Mouse (Mus musculus) liver, embryonic 11.5 days (tissue): ENCODE results near the gene Tbx4. TPM values are rescaled to one million over a fixed set of nuclear protein-coding genes. Genes with fewer than 3 reads are reported as not detected.
A peak's percentile ranks its signal among the peaks of the same experiment; 100 is the strongest.

Experiments used
- ATAC-seq: fragments of 200-750 bp; cut with Nextera tagmentation; replicated peaks from 2 replicates; pipeline ENCODE4 v1.8.0; 2017; ENCODE audit warnings: moderate number of reproducible peaks, mild to moderate bottlenecking, moderate TSS enrichment, moderate library complexity; ENCODE audit not compliant: low FRiP score
- DNase-seq: peaks from one replicate; pipeline ENCODE4 v3.0.0-alpha.2; 2017; ENCODE audit warnings: low spot score
- H3K27ac ChIP-seq: fragments of 300-500 bp; sonication (generic); 2 replicates; pipeline ENCODE4 v1.5.1; 2014; ENCODE audit warnings: mild to moderate bottlenecking, low read depth, low read length, control low read depth
- H3K27me3 ChIP-seq: fragments of 300-500 bp; sonication (generic); replicated peaks from 2 replicates; pipeline ENCODE4 v1.6.1; 2014; ENCODE audit warnings: low read length, mixed read lengths; ENCODE audit not compliant: control insufficient read depth, insufficient read depth
- H3K36me3 ChIP-seq: fragments of 300-500 bp; sonication (generic); 2 replicates; pipeline ENCODE4 v1.6.1; 2014; ENCODE audit warnings: mild to moderate bottlenecking, low read length, moderate library complexity, mixed read lengths; ENCODE audit not compliant: control insufficient read depth, insufficient read depth
- H3K4me1 ChIP-seq: fragments of 300-500 bp; sonication (generic); replicated peaks from 2 replicates; pipeline ENCODE4 v1.6.1; 2014; ENCODE audit warnings: low read length, mixed read lengths; ENCODE audit not compliant: control insufficient read depth, insufficient read depth
- H3K4me2 ChIP-seq: fragments of 300-500 bp; sonication (generic); 2 replicates; pipeline ENCODE4 v1.6.1; 2014; ENCODE audit warnings: mild to moderate bottlenecking, control low read depth, moderate library complexity
- H3K4me3 ChIP-seq: fragments of 300-500 bp; sonication (generic); 2 replicates; pipeline ENCODE4 v1.5.1; 2014; ENCODE audit warnings: low read depth, low read length, control low read depth
- H3K9ac ChIP-seq: fragments of 300-500 bp; sonication (generic); 2 replicates; pipeline ENCODE4 v1.6.1; 2014; ENCODE audit warnings: low read depth, low read length, control low read depth
- H3K9me3 ChIP-seq: fragments of 300-500 bp; sonication (generic); 2 replicates; pipeline ENCODE4 v1.6.1; 2016; ENCODE audit warnings: low read length, inconsistent platforms, mixed read lengths; ENCODE audit not compliant: control insufficient read depth
- WGBS: fragments of 180-500 bp; shearing (Covaris S2); extraction: QIAGEN DNeasy Blood & Tissue Kit; methylation state at CpG from one replicate; pipeline ENCODE4 v1.1.7; 2014; 5-methylcytosine and 5-hydroxymethylcytosine counted together
- polyA plus RNA-seq: library from polyadenylated mRNA; unstranded; fragments of >200 nt; fragmentation: Nextera tagmentation; extraction: Ambion mirVana; gene quantifications from 2 replicates; pipeline ENCODE4 v1.2.1, GENCODE M21; 2014

Gene Tbx4
- polyA plus RNA-seq, 1 experiment from 2014 or later: 0.86 TPM

DNA sequence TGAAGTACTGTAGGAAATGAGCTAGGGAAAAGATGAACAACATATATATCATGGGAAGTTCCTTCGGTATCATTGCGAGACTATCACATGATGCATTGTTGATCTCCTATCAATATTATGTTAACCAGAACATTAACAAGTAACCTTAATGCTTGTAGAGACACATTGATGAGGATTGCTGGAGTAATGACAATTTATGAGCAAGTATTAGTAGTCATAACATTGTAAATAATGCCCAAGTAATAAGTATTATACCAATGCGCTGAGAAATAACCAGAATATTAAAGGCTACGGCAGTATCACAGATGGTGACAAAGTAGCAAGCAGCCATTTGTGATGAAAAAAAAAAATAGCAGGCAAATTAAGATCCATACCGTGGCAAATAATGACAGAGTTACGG is 1.1 kb downstream of the Tbx4 start:
- no peak overlapping the region for H3K4me3 ChIP-seq
- ATAC-seq: no peak
- no peak overlapping the region for H3K4me2 ChIP-seq
- no peak overlapping the region for H3K27ac ChIP-seq
- H3K27me3 ChIP-seq: peaks cover 95% of the 10 kb centered on the region
- no peak overlapping the region for H3K9ac ChIP-seq
- H3K9me3 ChIP-seq: no peaks in the 10 kb centered on the region
- DNase-seq: no peak
- no peaks in the 10 kb centered on the region for H3K36me3 ChIP-seq
- 34% methylated on average over 6 of the region's 6 CpGs for WGBS
- H3K4me1 ChIP-seq: peaks cover 13% of the 10 kb centered on the region

DNA sequence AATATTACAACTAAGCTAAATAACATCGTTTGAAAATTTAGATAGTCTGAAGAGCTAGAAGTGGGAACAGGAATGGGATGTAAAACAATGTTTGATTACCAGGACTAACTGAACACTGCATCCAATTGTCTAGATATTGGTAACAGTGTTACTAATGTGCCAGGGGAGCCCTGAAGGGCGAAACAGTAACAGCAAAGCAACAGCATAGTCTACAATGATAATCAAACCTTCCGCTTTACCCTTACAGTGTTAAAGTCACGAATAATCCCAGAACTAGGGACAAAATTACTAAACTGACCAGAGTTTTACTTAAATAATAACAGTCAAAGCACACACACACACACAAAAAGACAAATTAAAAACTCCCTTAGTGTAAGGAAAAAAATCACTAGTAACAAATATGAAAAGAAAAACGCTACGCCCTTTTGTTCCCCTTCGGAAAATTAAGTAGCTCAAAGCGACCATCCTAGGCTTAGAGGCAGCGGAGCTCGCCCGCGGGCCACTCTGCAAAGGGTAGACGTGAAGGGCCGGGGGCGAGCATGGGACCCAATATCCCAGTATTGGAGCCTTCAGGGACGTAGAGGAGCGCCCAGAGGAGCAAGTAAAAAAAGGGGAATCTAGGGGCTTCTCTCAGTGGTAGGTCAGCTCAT is 1.7 kb downstream of the Tbx4 start:
- no peak for ATAC-seq
- 5% methylated on average over 17 of the region's 17 CpGs for WGBS
- peaks cover 97% of the 10 kb centered on the region for H3K27me3 ChIP-seq
- no peak for DNase-seq
- H3K9ac ChIP-seq: no peak overlapping the region
- no peaks in the 10 kb centered on the region for H3K9me3 ChIP-seq
- H3K36me3 ChIP-seq: no peaks in the 10 kb centered on the region
- peak overlapping the region; percentile 28 for H3K4me3 ChIP-seq
- peaks cover 13% of the 10 kb centered on the region for H3K4me1 ChIP-seq
- H3K4me2 ChIP-seq: peak overlapping the region; percentile 43
- no peak overlapping the region for H3K27ac ChIP-seq

DNA sequence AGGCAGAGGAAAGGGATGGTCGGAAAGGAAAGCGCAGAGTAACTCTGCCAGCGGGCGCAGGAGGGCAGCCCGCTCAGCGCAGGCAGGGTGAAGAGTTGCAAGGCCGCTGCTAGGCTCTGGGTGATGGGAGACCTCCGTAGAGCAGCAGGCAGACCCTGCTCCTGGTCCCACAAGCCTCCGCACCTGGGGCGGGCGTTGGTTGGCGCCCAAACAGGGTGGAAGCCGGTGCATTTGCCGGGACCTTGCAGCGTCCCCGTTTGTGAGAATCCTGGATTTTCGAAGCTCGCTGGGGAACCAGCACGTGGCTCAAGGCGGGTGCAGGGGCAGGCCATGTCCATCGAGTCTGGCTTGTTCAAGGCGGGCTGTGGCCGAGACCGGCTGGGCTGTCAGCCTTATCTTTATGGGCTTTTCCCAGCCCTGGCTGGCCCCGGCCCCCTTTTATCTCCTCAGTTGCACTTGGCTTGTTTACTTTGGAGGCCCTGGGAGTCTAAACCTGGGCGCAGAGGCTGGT is 2.3 kb downstream of the Tbx4 start:
- Histone ChIP-seq H3K4me1 (peaks cover 13% of the 10 kb centered on the region), H3K4me2 (peak overlapping the region; percentile 43), H3K9me3 (no peaks in the 10 kb centered on the region), H3K9ac (no peak overlapping the region), H3K4me3 (peak overlapping the region; percentile 28), H3K36me3 (no peaks in the 10 kb centered on the region), H3K27me3 (peaks cover 97% of the 10 kb centered on the region), H3K27ac (no peak overlapping the region)
- DNase-seq (no peak), ATAC-seq (no peak)
- WGBS: 1% methylated on average over 26 of the region's 26 CpGs

DNA sequence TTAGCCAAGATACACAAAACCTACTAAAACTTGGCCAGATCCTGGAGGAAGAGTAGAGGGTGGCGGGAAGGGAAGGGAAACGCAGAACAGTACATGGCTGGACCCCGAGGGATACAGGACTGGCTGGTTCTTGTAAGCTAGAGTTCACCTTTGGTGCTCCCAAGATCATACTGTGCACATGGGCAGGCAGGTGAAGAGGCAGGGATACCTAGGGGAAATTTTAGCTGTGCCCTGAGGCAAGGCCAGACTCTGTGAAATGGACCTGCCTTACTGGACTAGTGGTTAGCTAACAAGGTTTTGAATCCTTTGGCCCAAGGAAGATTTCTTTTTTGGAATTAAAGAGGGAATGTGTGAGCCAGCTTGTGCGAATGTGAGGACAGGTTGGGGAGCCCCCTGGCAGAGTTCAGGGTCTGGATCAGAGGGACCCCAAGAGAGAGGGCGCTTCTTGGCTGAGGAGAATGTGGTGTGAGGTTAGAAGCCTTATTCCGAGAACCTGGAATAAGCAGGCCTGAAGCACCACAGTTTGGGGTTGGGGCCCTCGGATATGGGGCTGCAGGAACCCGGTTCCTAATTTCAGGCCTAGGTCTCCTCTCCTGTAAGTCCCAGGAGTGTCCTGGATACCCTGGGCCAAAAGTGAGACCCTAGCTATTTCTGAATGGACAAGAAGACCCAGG is 3.0 kb downstream of the Tbx4 start:
- ATAC-seq: no peak
- WGBS: 27% methylated on average over 8 of the region's 8 CpGs
- DNase-seq: no peak
- no peak overlapping the region for H3K27ac ChIP-seq
- H3K9ac ChIP-seq: no peak overlapping the region
- peaks cover 97% of the 10 kb centered on the region for H3K27me3 ChIP-seq
- H3K4me1 ChIP-seq: peaks cover 13% of the 10 kb centered on the region
- H3K36me3 ChIP-seq: no peaks in the 10 kb centered on the region
- no peak overlapping the region; the same call in 1 of the 2 replicates for H3K4me3 ChIP-seq
- no peak overlapping the region for H3K4me2 ChIP-seq
- H3K9me3 ChIP-seq: no peaks in the 10 kb centered on the region

DNA sequence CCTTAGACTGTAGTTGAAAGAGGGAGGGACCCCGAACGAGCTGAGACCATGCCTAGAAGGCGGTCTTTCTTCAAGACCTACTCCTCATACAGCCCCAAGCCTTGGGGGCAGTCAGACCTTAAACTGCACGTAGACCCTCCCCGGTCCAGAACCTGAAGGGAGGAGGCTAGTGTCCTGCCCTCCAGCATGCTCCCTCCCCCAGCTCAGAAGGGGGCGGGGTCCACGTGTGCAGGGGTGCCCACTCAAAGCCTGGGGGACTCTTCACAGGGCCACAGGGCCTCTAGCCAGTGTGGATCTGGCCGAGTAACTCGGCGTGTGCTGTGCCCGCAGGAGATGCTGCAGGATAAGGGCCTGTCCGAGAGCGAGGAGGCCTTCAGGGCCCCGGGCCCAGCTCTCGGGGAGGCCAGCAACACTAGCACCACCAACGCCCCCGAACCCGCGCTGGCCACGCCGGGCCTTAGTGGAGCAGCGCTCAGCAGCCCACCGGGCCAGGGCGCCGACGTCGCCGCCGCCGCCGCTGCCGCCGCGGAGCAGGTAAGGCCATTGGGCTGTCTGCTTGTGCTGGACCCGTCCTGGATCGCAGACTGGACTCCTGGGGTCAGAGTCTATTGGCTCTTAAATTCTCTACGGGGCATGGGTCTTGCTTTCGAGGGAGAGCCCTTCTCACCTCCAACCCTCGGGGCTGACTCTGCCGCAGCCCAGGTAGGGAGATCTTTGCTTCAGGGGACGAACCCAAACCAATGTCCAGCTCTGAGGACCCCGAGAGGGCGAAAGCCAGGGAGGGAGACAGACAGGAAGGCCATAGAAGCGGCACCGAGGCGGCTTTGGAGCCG is 3.7 kb downstream of the Tbx4 start:
- Histone ChIP-seq H3K4me3 (peak overlapping the region; percentile 5; the same call in 1 of the 2 replicates), H3K4me2 (peak overlapping the region; percentile 5; the same call in 1 of the 2 replicates), H3K27me3 (peaks cover 97% of the 10 kb centered on the region), H3K27ac (no peak overlapping the region), H3K36me3 (no peaks in the 10 kb centered on the region), H3K9me3 (no peaks in the 10 kb centered on the region), H3K4me1 (peaks cover 13% of the 10 kb centered on the region), H3K9ac (no peak overlapping the region)
- ATAC-seq (no peak), DNase-seq (no peak)
- WGBS: 6% methylated on average over 47 of the region's 47 CpGs

DNA sequence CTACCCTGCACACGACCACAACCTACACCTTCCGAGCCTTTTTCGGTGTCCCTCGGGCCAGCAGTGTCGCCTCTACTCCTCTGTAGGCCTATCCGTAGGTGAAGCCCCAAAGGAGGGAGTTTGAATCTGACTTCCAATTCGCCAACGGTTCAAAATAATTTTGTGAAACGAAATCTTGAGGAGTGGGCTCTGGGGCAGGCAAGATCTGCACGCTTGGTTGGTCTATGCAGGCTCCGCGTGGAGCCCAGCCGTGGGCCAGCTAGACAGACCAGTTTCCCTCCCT is 4.3 kb downstream of the Tbx4 start:
- Histone ChIP-seq H3K9me3 (no peaks in the 10 kb centered on the region), H3K27ac (no peak overlapping the region), H3K9ac (no peak overlapping the region), H3K36me3 (no peaks in the 10 kb centered on the region), H3K27me3 (peaks cover 97% of the 10 kb centered on the region), H3K4me3 (0 out of 2 replicates have a peak overlapping the region, but pooled peaks have one; percentile 12), H3K4me1 (peaks cover 13% of the 10 kb centered on the region), H3K4me2 (no peak overlapping the region)
- no peak for ATAC-seq
- no peak for DNase-seq
- 4% methylated on average over 13 of the region's 13 CpGs for WGBS

GRCm38 (mm10) chr11:85891010-85891691 is 4.9 kb downstream of the Tbx4 start:
- Histone ChIP-seq H3K9me3 (no peaks in the 10 kb centered on the region), H3K27ac (no peak overlapping the region), H3K36me3 (no peaks in the 10 kb centered on the region), H3K9ac (no peak overlapping the region), H3K27me3 (peaks cover 97% of the 10 kb centered on the region), H3K4me2 (no peak overlapping the region), H3K4me3 (peak overlapping the region; percentile 12; the same call in 1 of the 2 replicates), H3K4me1 (peaks cover 13% of the 10 kb centered on the region)
- no peak for DNase-seq
- no peak for ATAC-seq
- 5% methylated on average over 13 of the region's 13 CpGs for WGBS

DNA sequence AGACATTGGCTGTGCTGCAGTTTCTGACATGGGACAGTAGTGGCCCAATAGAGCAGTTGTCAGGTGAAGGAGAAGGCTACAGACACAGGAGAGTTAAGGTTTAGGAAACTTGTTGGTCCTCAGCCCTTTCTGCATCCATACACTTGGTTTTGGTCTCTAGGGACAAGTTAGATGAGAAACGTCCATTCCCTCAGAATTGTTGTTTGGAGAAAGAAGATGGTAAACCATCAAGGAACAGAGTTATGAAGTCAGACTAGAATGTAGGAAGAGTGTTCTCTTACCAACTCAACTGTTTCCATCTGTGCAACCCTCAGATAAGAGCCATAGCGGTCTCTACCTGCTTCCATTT is 5.4 kb downstream of the Tbx4 start:
- H3K4me3 ChIP-seq: no peak overlapping the region
- no peak overlapping the region for H3K9ac ChIP-seq
- WGBS: 7% methylated on average over 2 of the region's 2 CpGs

More for the DNA sequence above, 5.4 kb downstream of the Tbx4 start:
- Histone ChIP-seq H3K36me3 (no peaks in the 10 kb centered on the region), H3K9me3 (no peaks in the 10 kb centered on the region), H3K27ac (no peak overlapping the region), H3K4me1 (peaks cover 13% of the 10 kb centered on the region), H3K27me3 (peaks cover 97% of the 10 kb centered on the region), H3K4me2 (no peak overlapping the region)
- ATAC-seq (no peak), DNase-seq (no peak)
